Mouse (Mus musculus): ENCODE measurements around the gene Vmn1r55.
"Not testable (repeated sequence)": the region's sequence is repeated elsewhere in the genome, so short reads cannot be mapped to it uniquely, and the experiment has no call there.

Vmn1r55 gene

GRCm38 (mm10) chr7:5081241-5081640 is 68.2 kb downstream of the Vmn1r55 start:
- DNase-seq (ENCODE audit: low read depth, low spot score): no peak

GRCm38 (mm10) chr7:5080815-5081214 is 68.7 kb downstream of the Vmn1r55 start:
- no peak for DNase-seq (ENCODE audit: low read depth, low spot score)

- DNase-seq (ENCODE audit: low read depth, low spot score): peak; percentile 84
These were observed 69.3 kb downstream of the Vmn1r55 start, which contains the start of gene Epn1 for GRCm38 (mm10) chr7:5080010-5080751. Gene Epn1 (plus strand): TSS chr7:5080235.

GRCm38 (mm10) chr7:5079365-5080009 is 70.0 kb downstream of the Vmn1r55 start:
- DNase-seq (ENCODE audit: low read depth, low spot score): not testable (repeated sequence)
